Mouse (Mus musculus) thymus, postnatal 10 days (tissue): ENCODE results near the gene Trpc2.

Source experiments
- DNase-seq, 2 experiments: peaks; one replicate each; pipeline ENCODE4 v3.0.0; 2021; ENCODE audit warnings: low spot score in 2 of 2

Trpc2 gene

GRCm38 (mm10) chr7:102102241-102102640 lies 19.3 kb downstream of the Trpc2 start:
- no peak for DNase-seq

GRCm38 (mm10) chr7:102102696-102103095 lies 19.8 kb downstream of the Trpc2 start:
- DNase-seq: no peak

- no peak for DNase-seq
Observed at GRCm38 (mm10) chr7:102103555-102103954, 20.6 kb downstream of the Trpc2 start.

- no peak for DNase-seq
Observed at GRCm38 (mm10) chr7:102104126-102104525, 21.2 kb downstream of the Trpc2 start.

- DNase-seq: peak; percentile 66 to 69
Observed at GRCm38 (mm10) chr7:102106700-102107141, 23.8 kb downstream of the Trpc2 start.

- no peak for DNase-seq
Observed at GRCm38 (mm10) chr7:102108206-102108605, 25.3 kb downstream of the Trpc2 start.

GRCm38 (mm10) chr7:102109171-102109570 lies 26.3 kb downstream of the Trpc2 start, which contains the start of gene Art5:
Gene Art5, minus strand, starts transcription at chr7:102109489.
- no peak for DNase-seq

- no peak for DNase-seq
Observed at GRCm38 (mm10) chr7:102109746-102110145, 26.8 kb downstream of the Trpc2 start.

GRCm38 (mm10) chr7:102113151-102113729 lies 30.3 kb downstream of the Trpc2 start:
- DNase-seq: no peak

GRCm38 (mm10) chr7:102116579-102117331 lies 33.8 kb downstream of the Trpc2 start, which contains the start of gene Chrna10:
Gene Chrna10, minus strand, starts transcription at chr7:102116828.
- no peak for DNase-seq

GRCm38 (mm10) chr7:102117382-102117781 lies 34.5 kb downstream of the Trpc2 start:
- no peak for DNase-seq

GRCm38 (mm10) chr7:102120326-102120725 lies 37.4 kb downstream of the Trpc2 start:
- no peak for DNase-seq

- DNase-seq: no peak
Observed at GRCm38 (mm10) chr7:102132395-102132794, 49.5 kb downstream of the Trpc2 start.

- DNase-seq: peak; percentile 19 to 58
Observed at GRCm38 (mm10) chr7:102137464-102137863, 54.5 kb downstream of the Trpc2 start.

GRCm38 (mm10) chr7:102137898-102138297 lies 55.0 kb downstream of the Trpc2 start:
- no peak for DNase-seq
